Mouse (Mus musculus): Measurements from ENCODE around the gene Cldn10.

Gene Cldn10

DNA sequence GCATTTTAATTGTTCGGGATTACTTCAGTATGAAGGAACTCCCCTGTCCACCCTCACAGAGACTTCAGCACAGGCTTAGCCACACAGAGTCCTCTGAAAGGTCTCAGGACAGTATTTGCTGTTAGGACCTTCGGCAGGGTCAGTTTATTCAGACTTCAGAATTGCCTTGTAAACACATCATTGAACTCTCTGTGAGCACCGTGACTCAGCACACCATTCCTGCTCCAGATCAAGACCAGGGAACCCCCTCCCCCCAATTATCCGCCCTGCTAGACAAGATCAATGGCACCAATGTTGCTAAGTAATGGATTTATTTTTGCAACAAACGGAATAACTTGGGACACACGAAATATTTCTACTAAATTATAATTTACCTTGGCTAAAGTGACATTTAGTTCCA, 79.7 kb downstream of the Cldn10 start:
- DNase-seq, result no peak

DNA sequence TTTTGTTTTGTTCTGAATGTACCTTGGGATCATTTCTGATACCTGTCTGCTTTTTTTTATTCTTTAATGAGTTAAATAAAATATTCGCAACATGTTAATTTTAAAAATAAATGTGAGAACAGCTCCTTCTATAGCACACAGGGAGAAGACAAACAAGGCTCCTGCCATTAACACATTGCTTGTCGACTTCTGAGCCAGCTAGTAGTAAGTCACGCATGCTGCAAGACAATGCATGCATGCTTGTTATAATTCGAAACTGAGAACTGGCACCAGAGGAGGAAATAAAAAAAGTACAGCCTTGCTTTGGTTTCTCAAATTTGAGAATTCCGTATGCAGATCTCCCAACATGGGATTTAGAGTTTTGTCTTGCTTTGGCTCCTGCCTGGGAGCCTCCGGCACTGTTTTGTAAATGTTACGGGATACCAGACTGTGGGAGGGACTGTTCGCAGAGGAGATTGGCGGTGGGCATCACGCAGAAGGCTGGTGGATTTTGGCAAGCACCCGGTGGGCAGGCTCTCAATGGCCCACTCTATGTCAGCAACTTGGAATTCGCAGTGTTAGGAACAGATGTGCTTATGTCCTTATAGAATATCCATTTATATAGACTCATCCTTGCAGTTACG, 80.5 kb downstream of the Cldn10 start:
- no peak for DNase-seq

DNA sequence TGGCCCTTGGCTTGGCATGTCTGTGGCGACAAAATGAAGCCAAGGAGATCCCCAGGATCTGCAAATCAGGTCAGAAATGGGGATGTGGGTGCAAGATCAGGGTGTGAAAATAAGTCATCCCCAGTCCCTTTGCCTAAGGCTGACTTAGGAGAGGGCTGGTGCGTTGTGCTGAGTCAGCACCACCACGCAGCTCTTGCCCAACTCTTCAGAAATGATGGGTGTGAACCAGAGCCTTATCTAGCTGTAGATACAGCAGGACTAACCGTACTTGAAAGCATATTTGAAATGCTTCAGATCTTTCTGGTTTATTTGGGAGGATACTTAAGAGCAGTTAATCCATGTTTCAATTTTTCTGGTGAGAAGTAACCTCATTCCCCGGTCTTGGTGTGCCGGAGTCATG, 82.0 kb downstream of the Cldn10 start:
- no peak for DNase-seq

DNA sequence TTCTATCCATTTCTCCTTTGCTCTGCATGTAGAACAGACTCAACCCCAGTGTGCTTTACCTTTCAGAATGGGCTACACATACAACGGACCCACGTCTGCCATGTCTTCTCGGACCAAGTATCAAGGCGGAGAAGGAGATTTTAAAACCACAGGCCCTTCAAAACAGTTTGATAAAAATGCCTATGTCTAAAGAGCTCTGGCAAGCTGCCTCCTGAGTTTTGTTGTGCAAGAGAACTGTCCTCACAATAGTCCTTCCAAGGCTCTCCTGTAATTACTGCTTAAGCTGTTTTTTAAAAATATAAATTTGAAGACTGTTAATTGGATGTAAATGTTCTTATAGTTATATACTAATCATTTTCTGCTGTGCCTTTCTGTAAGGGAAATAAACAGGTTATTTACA, 86.4 kb downstream of the Cldn10 start:
- no peak for DNase-seq

DNA sequence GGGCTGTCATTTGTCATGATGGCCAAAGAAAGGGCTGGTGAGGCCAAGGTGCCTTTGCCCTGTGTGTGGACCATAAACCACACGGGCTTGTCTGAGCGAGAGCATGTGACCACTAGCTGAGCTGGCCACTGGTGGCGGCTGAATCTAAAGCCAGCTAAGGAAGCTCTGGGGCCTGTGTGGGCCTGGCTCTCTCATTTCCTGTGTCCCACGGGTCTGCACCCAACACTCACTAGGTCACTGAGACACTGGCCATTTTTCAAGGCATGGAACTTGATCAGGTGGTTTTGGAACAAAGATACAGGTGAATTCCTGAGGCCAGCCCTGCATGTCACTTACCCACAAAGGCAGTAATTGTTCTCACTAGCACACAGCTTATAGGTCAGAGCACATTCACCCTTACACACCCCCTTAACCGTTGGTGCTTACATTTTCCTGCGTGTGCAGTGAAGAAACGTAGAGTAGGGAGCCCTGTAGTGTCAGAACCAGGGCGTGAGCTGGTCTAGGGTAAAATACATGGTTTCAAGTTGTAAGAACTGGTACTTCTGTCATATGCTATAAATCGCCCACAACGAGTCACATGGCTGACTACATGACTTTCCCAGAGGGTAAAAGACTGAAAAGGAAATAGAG, 87.2 kb downstream of the Cldn10 start:
- peak in 1 of 2 experiments; percentile 30 for DNase-seq

- DNase-seq, result no peak
These were observed 90.7 kb downstream of the Cldn10 start for GRCm38 (mm10) chr14:118878346-118878910.

- no peak for DNase-seq
These were observed 93.0 kb downstream of the Cldn10 start for GRCm38 (mm10) chr14:118880696-118881095.

GRCm38 (mm10) chr14:118883344-118884249, 95.9 kb downstream of the Cldn10 start:
- DNase-seq, result no peak

- no peak for DNase-seq
These were observed 96.5 kb downstream of the Cldn10 start for GRCm38 (mm10) chr14:118884250-118884556.

- no peak for DNase-seq
These were observed 102.4 kb downstream of the Cldn10 start for GRCm38 (mm10) chr14:118890101-118890500.

DNA sequence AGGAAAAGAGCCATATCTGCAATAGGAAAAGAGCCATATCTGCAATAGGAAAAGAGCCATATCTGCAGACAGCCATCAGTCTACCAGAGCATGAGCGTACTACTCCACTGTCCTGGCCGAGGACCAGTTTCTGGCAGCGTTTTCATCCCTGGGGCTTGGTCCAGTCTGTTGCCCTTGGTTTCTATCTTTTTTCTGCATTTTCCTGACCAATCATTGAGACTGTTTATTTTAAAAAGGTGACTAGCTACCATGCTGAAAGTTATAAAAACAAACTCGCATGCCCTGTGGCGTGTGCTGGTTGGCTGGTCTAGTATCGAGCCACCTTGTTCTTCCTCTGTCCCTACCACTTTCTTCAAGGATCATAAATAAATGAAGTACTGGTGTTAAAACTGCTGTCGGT, 107.5 kb downstream of the Cldn10 start:
- peak in 1 of 2 experiments; percentile 32 for DNase-seq

- DNase-seq, result peak; percentile 73 to 80
These were observed 107.9 kb downstream of the Cldn10 start for GRCm38 (mm10) chr14:118895655-118896054.

- DNase-seq, result peak in 1 of 2 experiments; percentile 19
These were observed 112.2 kb downstream of the Cldn10 start for GRCm38 (mm10) chr14:118899940-118900339.

DNA sequence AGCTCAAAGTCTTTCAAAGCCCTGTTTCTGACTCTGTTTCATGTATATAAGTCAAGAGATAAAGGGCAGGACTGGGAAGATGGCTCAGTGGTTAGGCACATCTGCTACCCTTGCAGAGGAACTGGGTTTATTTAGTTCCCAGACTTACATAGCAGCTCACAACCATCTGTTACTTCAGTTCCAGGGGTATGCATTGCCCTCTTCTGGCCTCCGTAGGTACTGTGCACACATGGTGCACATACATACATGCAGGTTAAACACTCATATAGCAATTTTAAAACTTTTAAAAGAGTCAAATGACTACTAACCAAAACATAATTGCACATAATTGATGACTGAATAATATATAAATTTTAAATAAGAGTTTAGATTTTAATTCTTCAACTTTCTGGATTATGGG, 113.2 kb downstream of the Cldn10 start:
- DNase-seq, result no peak

DNA sequence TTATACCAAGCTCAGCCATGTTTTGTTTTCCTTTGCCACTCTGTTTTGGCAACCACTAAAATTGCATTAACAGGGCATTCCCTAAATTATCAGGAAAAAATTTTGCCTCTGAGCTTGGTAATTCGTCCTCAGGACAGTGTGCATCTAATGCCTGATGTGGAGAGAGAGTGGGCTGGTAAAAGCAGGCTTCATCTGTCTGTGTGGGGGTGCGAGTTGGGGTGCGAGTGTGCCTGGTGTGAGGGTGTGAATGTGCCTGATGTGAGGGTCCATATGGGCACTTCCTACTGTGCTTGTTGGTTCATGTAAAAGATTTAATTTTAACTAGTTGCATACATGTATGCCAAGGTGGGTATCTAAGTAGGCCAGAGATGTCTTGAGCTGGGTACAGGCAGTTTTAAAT, 115.7 kb downstream of the Cldn10 start:
- no peak for DNase-seq

- DNase-seq, result no peak
These were observed 116.3 kb downstream of the Cldn10 start for GRCm38 (mm10) chr14:118903867-118904562.

DNA sequence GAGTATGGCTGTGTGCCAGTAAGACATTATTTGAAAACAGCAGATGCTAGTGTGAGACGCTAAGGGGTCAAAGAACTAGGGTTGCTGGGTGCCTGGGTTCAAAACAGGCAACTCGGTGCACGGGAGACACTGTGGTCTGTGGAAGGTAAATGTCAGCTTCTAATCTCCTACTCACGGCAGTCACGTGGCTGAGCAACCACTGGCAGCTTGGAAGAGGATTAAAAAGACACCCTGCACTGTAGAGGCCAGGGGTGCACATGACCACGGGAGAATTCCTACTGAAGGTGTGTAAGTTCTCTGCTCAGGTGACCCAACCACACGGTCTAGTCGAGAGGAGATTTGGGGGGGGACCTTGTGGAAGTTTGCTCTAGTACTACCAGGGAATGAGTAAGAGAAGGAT, 119.9 kb downstream of the Cldn10 start:
- DNase-seq, result no peak

DNA sequence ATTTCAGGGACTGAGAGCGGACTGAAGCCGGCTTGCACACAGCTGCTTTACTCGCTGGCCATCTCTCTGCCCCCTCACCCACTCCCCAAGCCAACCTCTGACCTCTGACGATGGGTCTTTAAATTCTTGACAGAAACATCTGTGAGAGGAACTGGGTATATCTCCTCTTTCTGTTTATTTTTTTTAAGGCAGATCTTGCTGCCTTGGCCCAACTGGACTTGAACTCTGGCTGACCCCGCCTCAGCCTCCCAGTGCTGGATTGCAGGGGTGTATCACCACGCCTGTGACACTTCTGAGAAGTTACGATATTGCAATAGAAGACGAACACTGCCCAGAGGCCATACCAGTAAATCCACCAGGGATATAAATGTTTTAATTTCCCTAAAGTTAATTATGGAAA, 122.2 kb downstream of the Cldn10 start:
- DNase-seq, result no peak

- peak; percentile 68 to 83 for DNase-seq
These were observed 122.9 kb downstream of the Cldn10 start for GRCm38 (mm10) chr14:118910332-118911222.

- DNase-seq, result no peak
These were observed 123.8 kb downstream of the Cldn10 start for GRCm38 (mm10) chr14:118911521-118911920.

DNA sequence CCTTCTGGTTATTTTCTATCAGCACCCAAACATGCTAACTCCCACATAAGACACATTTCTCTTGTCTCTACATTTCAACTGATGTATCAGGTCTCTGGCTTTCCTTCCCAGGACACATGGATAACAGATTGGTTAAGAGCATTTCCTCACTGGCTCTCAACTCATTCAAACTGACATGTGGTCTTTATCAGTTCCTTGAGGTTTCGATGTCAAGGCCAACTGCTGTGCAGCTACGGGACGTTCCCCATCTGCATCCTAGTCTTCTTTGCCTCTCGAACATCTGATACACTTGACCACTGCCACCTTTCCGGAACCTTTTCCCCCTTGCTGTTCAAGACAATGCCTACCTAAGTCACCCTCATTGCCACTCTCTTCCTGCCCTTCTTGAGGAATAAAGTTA, 125.9 kb downstream of the Cldn10 start:
- DNase-seq, result no peak

GRCm38 (mm10) chr14:118919025-118919424, 131.3 kb downstream of the Cldn10 start:
- peak in 1 of 2 experiments; percentile 33 for DNase-seq

Data from kidney, adult 8-10 months (tissue).